Mouse (Mus musculus): ENCODE measurements around the gene Camk2d. TPM values are rescaled to one million over a fixed set of nuclear protein-coding genes. Genes with fewer than 3 reads are reported as not detected.
A peak's percentile ranks its signal among the peaks of the same experiment; 100 is the strongest.

The Camk2d gene
- polyA plus RNA-seq, 1 experiment from 2014 or later = 10.5 TPM

- Histone ChIP-seq H3K4me2 (no peak overlapping the region), H3K4me1 (replicated peaks; ENCODE audit: control insufficient read depth, insufficient read depth, low read length) (no peaks in the 10 kb centered on the region), H3K36me3 (ENCODE audit: control insufficient read depth, insufficient read depth, low read length) (peaks cover 2% of the 10 kb centered on the region; the same call in 1 of the 2 replicates), H3K9ac (ENCODE audit: low read depth, low read length) (no peak overlapping the region), H3K27ac (ENCODE audit: low read depth, low read length) (no peak overlapping the region), H3K4me3 (ENCODE audit: low read depth, low read length) (no peak overlapping the region), H3K27me3 (replicated peaks; ENCODE audit: control insufficient read depth, insufficient read depth, low read length) (no peaks in the 10 kb centered on the region), H3K9me3 (ENCODE audit: control insufficient read depth, low read length) (no peaks in the 10 kb centered on the region)
- peak; percentile 55 for ATAC-seq (replicated peaks; ENCODE audit: low FRiP score)
- 71% methylated on average over 3 of the region's 3 CpGs for WGBS
- DNase-seq (ENCODE audit: low spot score) = no peak
Observed at GRCm38 (mm10) chr3:126797025-126797424, 200.9 kb downstream of the Camk2d start.

DNA sequence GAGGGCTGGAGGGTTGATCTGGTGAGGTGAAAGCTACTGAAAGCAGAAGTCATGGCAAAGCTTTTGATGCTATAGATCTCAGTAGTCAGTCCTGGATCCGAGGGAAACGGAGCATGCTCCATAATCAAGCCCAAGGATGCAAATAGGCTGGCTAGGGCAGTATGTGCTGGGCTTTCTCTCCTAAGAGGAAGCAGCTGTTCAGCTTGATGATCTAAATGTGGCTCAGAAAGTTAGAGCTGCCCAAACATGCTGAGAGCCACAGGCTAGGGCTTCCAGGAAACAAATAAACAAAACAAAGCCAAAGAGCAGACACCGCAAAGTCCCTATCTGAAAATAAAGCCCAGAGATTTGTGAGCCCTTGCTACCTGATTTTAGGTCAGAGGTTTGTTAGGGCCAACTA lies 201.7 kb downstream of the Camk2d start:
- no peak for DNase-seq (ENCODE audit: low spot score)
- H3K4me3 ChIP-seq (ENCODE audit: low read depth, low read length) = no peak overlapping the region
- no peak overlapping the region for H3K27ac ChIP-seq (ENCODE audit: low read depth, low read length)
- ATAC-seq (replicated peaks; ENCODE audit: low FRiP score) = no peak
- no peak overlapping the region for H3K9ac ChIP-seq (ENCODE audit: low read depth, low read length)
- WGBS = 89% methylated on average over 3 of the region's 3 CpGs
- peaks cover 2% of the 10 kb centered on the region; the same call in 1 of the 2 replicates for H3K36me3 ChIP-seq (ENCODE audit: control insufficient read depth, insufficient read depth, low read length)
- no peaks in the 10 kb centered on the region for H3K9me3 ChIP-seq (ENCODE audit: control insufficient read depth, low read length)
- no peak overlapping the region for H3K4me2 ChIP-seq
- H3K27me3 ChIP-seq (replicated peaks; ENCODE audit: control insufficient read depth, insufficient read depth, low read length) = no peaks in the 10 kb centered on the region
- H3K4me1 ChIP-seq (replicated peaks; ENCODE audit: control insufficient read depth, insufficient read depth, low read length) = no peaks in the 10 kb centered on the region

DNA sequence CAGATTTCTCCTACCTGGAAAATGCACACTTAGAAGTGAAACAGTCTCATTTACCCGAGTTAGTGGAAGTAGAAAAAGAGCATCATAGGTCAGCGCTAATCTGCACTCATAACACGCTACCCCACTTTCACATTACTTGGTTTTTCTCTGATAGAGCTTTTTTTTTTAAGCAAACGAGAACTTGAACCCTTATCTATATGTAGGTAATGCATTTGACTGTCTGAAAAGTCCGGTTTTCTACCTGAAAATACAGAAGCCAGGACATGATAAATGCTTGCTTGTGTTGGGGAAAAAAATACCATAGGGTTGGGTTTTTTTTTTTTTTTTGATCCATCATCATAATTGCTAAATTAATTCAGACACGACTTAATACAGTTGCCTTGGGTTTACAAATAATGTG lies 206.9 kb downstream of the Camk2d start:
- no peaks in the 10 kb centered on the region for H3K27me3 ChIP-seq (replicated peaks; ENCODE audit: control insufficient read depth, insufficient read depth, low read length)
- ATAC-seq (replicated peaks; ENCODE audit: low FRiP score) (no peak), DNase-seq (ENCODE audit: low spot score) (no peak)
- H3K36me3 ChIP-seq (ENCODE audit: control insufficient read depth, insufficient read depth, low read length) = no peaks in the 10 kb centered on the region
- no peak overlapping the region for H3K4me2 ChIP-seq
- no peaks in the 10 kb centered on the region for H3K4me1 ChIP-seq (replicated peaks; ENCODE audit: control insufficient read depth, insufficient read depth, low read length)
- WGBS = 75% methylated on average over 6 of the region's 6 CpGs
- no peak overlapping the region for H3K27ac ChIP-seq (ENCODE audit: low read depth, low read length)
- H3K9me3 ChIP-seq (ENCODE audit: control insufficient read depth, low read length) = no peaks in the 10 kb centered on the region
- H3K4me3 ChIP-seq (ENCODE audit: low read depth, low read length) = no peak overlapping the region
- no peak overlapping the region for H3K9ac ChIP-seq (ENCODE audit: low read depth, low read length)

DNA sequence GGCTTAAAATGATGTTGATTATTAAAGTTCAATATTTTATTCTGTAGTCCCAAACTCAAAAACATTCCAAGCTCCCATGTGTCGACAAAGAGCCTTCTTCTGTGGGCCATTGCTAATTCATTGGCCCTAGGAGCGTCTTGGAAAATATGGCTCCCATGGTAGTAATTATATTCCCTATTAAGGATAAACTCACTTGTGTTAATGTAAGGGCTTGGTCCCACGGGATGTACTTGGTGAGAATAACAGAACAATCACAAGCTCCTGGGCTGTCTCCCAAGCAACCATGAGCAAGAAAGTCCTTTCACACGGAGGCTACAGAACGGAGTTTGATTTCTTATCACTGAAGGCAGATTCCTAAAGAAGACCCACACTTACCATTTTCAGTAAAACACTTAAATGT lies 208.9 kb downstream of the Camk2d start:
- Histone ChIP-seq H3K27me3 (replicated peaks; ENCODE audit: control insufficient read depth, insufficient read depth, low read length) (no peaks in the 10 kb centered on the region), H3K36me3 (ENCODE audit: control insufficient read depth, insufficient read depth, low read length) (no peaks in the 10 kb centered on the region), H3K4me3 (ENCODE audit: low read depth, low read length) (no peak overlapping the region), H3K27ac (ENCODE audit: low read depth, low read length) (no peak overlapping the region), H3K9ac (ENCODE audit: low read depth, low read length) (no peak overlapping the region), H3K4me1 (replicated peaks; ENCODE audit: control insufficient read depth, insufficient read depth, low read length) (no peaks in the 10 kb centered on the region), H3K9me3 (ENCODE audit: control insufficient read depth, low read length) (no peaks in the 10 kb centered on the region), H3K4me2 (no peak overlapping the region)
- 80% methylated on average over 5 of the region's 5 CpGs for WGBS
- DNase-seq (ENCODE audit: low spot score) (no peak), ATAC-seq (replicated peaks; ENCODE audit: low FRiP score) (no peak)

GRCm38 (mm10) chr3:126806145-126806544 lies 210.0 kb downstream of the Camk2d start:
- no peaks in the 10 kb centered on the region for H3K4me1 ChIP-seq (replicated peaks; ENCODE audit: control insufficient read depth, insufficient read depth, low read length)
- 87% methylated on average over 4 of the region's 4 CpGs for WGBS
- no peak for ATAC-seq (replicated peaks; ENCODE audit: low FRiP score)
- no peak overlapping the region for H3K27ac ChIP-seq (ENCODE audit: low read depth, low read length)
- no peak overlapping the region for H3K4me2 ChIP-seq
- no peaks in the 10 kb centered on the region for H3K9me3 ChIP-seq (ENCODE audit: control insufficient read depth, low read length)
- H3K9ac ChIP-seq (ENCODE audit: low read depth, low read length) = no peak overlapping the region
- no peaks in the 10 kb centered on the region for H3K36me3 ChIP-seq (ENCODE audit: control insufficient read depth, insufficient read depth, low read length)
- H3K27me3 ChIP-seq (replicated peaks; ENCODE audit: control insufficient read depth, insufficient read depth, low read length) = no peaks in the 10 kb centered on the region
- no peak for DNase-seq (ENCODE audit: low spot score)
- no peak overlapping the region for H3K4me3 ChIP-seq (ENCODE audit: low read depth, low read length)

- H3K4me2 ChIP-seq = no peak overlapping the region
- no peak overlapping the region for H3K27ac ChIP-seq (ENCODE audit: low read depth, low read length)
- no peaks in the 10 kb centered on the region for H3K9me3 ChIP-seq (ENCODE audit: control insufficient read depth, low read length)
- H3K9ac ChIP-seq (ENCODE audit: low read depth, low read length) = no peak overlapping the region
- no peaks in the 10 kb centered on the region for H3K36me3 ChIP-seq (ENCODE audit: control insufficient read depth, insufficient read depth, low read length)
- no peaks in the 10 kb centered on the region for H3K4me1 ChIP-seq (replicated peaks; ENCODE audit: control insufficient read depth, insufficient read depth, low read length)
- DNase-seq (ENCODE audit: low spot score) (no peak), ATAC-seq (replicated peaks; ENCODE audit: low FRiP score) (no peak)
- no peak overlapping the region for H3K4me3 ChIP-seq (ENCODE audit: low read depth, low read length)
- no peaks in the 10 kb centered on the region for H3K27me3 ChIP-seq (replicated peaks; ENCODE audit: control insufficient read depth, insufficient read depth, low read length)
- WGBS = 78% methylated on average over 3 of the region's 3 CpGs
Observed at GRCm38 (mm10) chr3:126809915-126810314, 213.8 kb downstream of the Camk2d start.

DNA sequence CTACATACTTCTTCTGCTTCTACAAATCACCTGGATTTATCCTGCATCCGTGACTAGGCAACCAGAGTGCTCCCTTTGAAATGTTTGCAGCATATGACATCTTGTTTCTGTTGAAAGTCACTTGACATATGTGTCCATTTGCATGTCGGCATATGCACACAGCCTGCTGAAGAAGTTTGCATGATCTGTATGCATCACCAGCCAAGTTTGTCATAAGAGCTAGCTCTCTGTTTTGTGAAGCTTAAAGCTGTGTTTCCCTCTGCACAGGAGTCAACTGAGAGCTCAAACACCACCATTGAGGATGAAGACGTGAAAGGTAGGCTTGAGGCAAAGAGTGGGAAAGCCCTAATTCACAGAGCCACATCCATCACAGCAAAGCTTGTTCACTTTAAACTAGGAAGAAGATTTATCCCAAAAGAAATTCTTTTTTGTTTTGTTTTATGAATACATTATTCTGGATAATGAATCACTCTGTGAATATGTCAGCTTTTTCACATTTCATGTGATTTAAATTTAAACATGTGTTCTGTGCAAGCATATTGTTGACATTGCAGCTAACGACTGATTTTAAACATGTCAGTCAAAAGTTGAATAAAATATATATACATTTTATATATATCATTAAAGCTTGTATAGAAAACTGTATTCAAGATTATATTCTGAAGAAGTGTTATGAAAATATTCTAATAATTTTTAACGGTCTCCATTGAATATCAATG lies 214.4 kb downstream of the Camk2d start:
- no peak for ATAC-seq (replicated peaks; ENCODE audit: low FRiP score)
- Histone ChIP-seq H3K36me3 (ENCODE audit: control insufficient read depth, insufficient read depth, low read length) (no peaks in the 10 kb centered on the region), H3K27ac (ENCODE audit: low read depth, low read length) (no peak overlapping the region), H3K4me1 (replicated peaks; ENCODE audit: control insufficient read depth, insufficient read depth, low read length) (no peaks in the 10 kb centered on the region), H3K27me3 (replicated peaks; ENCODE audit: control insufficient read depth, insufficient read depth, low read length) (no peaks in the 10 kb centered on the region), H3K9ac (ENCODE audit: low read depth, low read length) (no peak overlapping the region), H3K9me3 (ENCODE audit: control insufficient read depth, low read length) (no peaks in the 10 kb centered on the region), H3K4me3 (ENCODE audit: low read depth, low read length) (no peak overlapping the region), H3K4me2 (no peak overlapping the region)
- DNase-seq (ENCODE audit: low spot score) = no peak
- 88% methylated on average over 5 of the region's 5 CpGs for WGBS

DNA sequence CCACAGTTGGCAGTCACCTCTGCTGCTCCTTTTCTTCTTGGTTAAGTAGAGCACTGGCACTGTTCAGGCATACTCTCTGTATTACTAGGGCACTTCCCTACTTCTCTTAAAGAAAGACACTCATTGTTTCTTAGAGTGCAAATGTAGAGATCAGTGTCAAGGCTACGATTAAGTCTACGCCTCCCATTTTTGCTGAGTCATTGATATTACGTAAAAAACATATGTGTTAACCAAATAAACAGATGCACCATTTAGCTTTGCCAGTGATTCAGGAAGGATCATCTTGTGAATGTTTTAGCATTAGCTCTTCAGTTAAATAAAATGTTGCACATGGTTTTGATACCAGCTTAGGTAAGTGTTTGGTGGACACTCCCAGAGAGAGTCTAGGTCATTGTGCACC lies 215.5 kb downstream of the Camk2d start:
- Histone ChIP-seq H3K36me3 (ENCODE audit: control insufficient read depth, insufficient read depth, low read length) (no peaks in the 10 kb centered on the region), H3K4me1 (replicated peaks; ENCODE audit: control insufficient read depth, insufficient read depth, low read length) (no peaks in the 10 kb centered on the region), H3K27ac (ENCODE audit: low read depth, low read length) (no peak overlapping the region), H3K9me3 (ENCODE audit: control insufficient read depth, low read length) (no peaks in the 10 kb centered on the region), H3K4me2 (no peak overlapping the region), H3K27me3 (replicated peaks; ENCODE audit: control insufficient read depth, insufficient read depth, low read length) (no peaks in the 10 kb centered on the region), H3K9ac (ENCODE audit: low read depth, low read length) (no peak overlapping the region), H3K4me3 (ENCODE audit: low read depth, low read length) (no peak overlapping the region)
- 89% methylated on average over 3 of the region's 3 CpGs for WGBS
- ATAC-seq (replicated peaks; ENCODE audit: low FRiP score) (no peak), DNase-seq (ENCODE audit: low spot score) (no peak)

GRCm38 (mm10) chr3:126822374-126822773 lies 226.3 kb downstream of the Camk2d start:
- WGBS = 84% methylated on average over 3 of the region's 3 CpGs
- Histone ChIP-seq H3K9ac (ENCODE audit: low read depth, low read length) (no peak overlapping the region), H3K27me3 (replicated peaks; ENCODE audit: control insufficient read depth, insufficient read depth, low read length) (no peaks in the 10 kb centered on the region), H3K36me3 (ENCODE audit: control insufficient read depth, insufficient read depth, low read length) (no peaks in the 10 kb centered on the region), H3K27ac (ENCODE audit: low read depth, low read length) (no peak overlapping the region), H3K9me3 (ENCODE audit: control insufficient read depth, low read length) (no peaks in the 10 kb centered on the region), H3K4me1 (replicated peaks; ENCODE audit: control insufficient read depth, insufficient read depth, low read length) (no peaks in the 10 kb centered on the region), H3K4me2 (no peak overlapping the region), H3K4me3 (ENCODE audit: low read depth, low read length) (no peak overlapping the region)
- DNase-seq (ENCODE audit: low spot score) (no peak), ATAC-seq (replicated peaks; ENCODE audit: low FRiP score) (no peak)

Measured in liver, embryonic 11.5 days (tissue).